ENCODE assay signal across 8 mouse cellular contexts in genomic region chr7:29768090-29768900, GRCm38 (mm10). TPM values are rescaled to one million over a fixed set of nuclear protein-coding genes. Genes with fewer than 3 reads are reported as not detected.
DNase-seq lines count a peak whose midpoint lies in the region; ATAC-seq lines count a peak whose summit lies in the region.

Zfp84 (plus strand) TSS chr7:29768552.

- ATAC-seq in hindbrain, embryonic 11.5 days (ENCODE audit: low FRiP score), result peak; percentile 95

- H3K4me2 ChIP-seq in hindbrain, embryonic 11.5 days (replicated peaks; ENCODE audit: low read depth, low read length), result peak within 1 kb of the TSS; percentile 63

- WGBS in hindbrain, embryonic 11.5 days, result under 1% methylated on average over 32 of the region's 32 CpGs

- 0 out of 2 replicates have a peak within 1 kb of the TSS, but pooled peaks have one; percentile 13 for H3K27ac ChIP-seq in hindbrain, embryonic 11.5 days (ENCODE audit: low read depth, low read length)

- peak; percentile 90 for DNase-seq in Muller cell, postnatal 12 days (ENCODE audit: inconsistent ontology term)
- peak; percentile 94 for DNase-seq in cerebellum, adult 9-10 months
- peak; percentile 94 to 95 for DNase-seq in frontal cortex, adult 2 months (ENCODE audit: extremely low spot score in 1 of 2, low spot score in 1 of 2)
- DNase-seq in hindbrain, embryonic 11.5 days (ENCODE audit: low spot score), result peak; percentile 93
- DNase-seq in layer of hippocampus, postnatal 10 days (ENCODE audit: low spot score in 2 of 2), result peak; percentile 80 to 85
- peak; percentile 94 for DNase-seq in lung, postnatal 10 days
- peak; percentile 76 for DNase-seq in ovary, postnatal 36 days (ENCODE audit: low spot score)
- peak; percentile 90 for DNase-seq in thymus, postnatal 25 days

- H3K4me1 ChIP-seq in hindbrain, embryonic 11.5 days (replicated peaks; ENCODE audit: control insufficient read depth, insufficient read depth, low read length), result peaks cover 3% of the 10 kb centered on the region; the same call in 1 of the 2 replicates

- no peaks in the 10 kb centered on the region for H3K9me3 ChIP-seq in hindbrain, embryonic 11.5 days (ENCODE audit: control insufficient read depth, low read length)

- H3K27me3 ChIP-seq in hindbrain, embryonic 11.5 days (ENCODE audit: control insufficient read depth, insufficient read depth, low read length), result no peaks in the 10 kb centered on the region

- peak within 1 kb of the TSS; percentile 83 for H3K9ac ChIP-seq in hindbrain, embryonic 11.5 days (ENCODE audit: low read depth, low read length)

- H3K4me3 ChIP-seq in hindbrain, embryonic 11.5 days (ENCODE audit: low read depth, low read length), result peak within 1 kb of the TSS; percentile 76

- H3K36me3 ChIP-seq in hindbrain, embryonic 11.5 days (ENCODE audit: control insufficient read depth, insufficient read depth, low read length), result no peaks in the 10 kb centered on the region; the same call in 1 of the 2 replicates

RNA-seq across cellular contexts. Expression of gene Zfp84, which starts in this region (rescaled TPM):
- polyA plus RNA-seq in frontal cortex, adult 2 months (2012; rRNA removed), result 10.1 TPM in 2 replicates
- 17.9 and 19.1 TPM in 2 replicates for polyA plus RNA-seq in hindbrain, embryonic 11.5 days (2014; fragmentation: Nextera tagmentation; extraction: Ambion mirVana)
- 10 to 100 TPM; 15.8 to 17.9 TPM for total RNA-seq in layer of hippocampus, postnatal 10 days (2021)

Comparison
In these comparisons a context has a peak if more than half of its experiments do, and no peak if none do; other contexts are left out.
1. Peak in every context shown above with its lines: DNase-seq, ATAC-seq, H3K4me3 ChIP-seq and H3K27ac ChIP-seq.